Mouse (Mus musculus): ENCODE results near the gene Ercc2.

GRCm38 (mm10) chr7:19403731-19404296 is 22.0 kb downstream of the Ercc2 start, which contains the start of gene Klc3:
- no peak for TF ChIP-seq POLR2A (IDR thresholded peaks at IDR 0.05; ENCODE audit: extremely low read depth, insufficient read depth, low read length)
- no peak for TF ChIP-seq CTCF (IDR thresholded peaks at IDR 0.05; ENCODE audit: extremely low read depth, insufficient read depth, low read length)

All from cortical plate, adult 2 months (tissue).